Mouse (Mus musculus): Measurements from ENCODE around the gene Mfap1b. TPM values are rescaled to one million over a fixed set of nuclear protein-coding genes. Genes with fewer than 3 reads are reported as not detected.

The Mfap1b gene
- polyA plus RNA-seq, 1 experiment from 2014 or later = 63.9 TPM

- 80% methylated on average over 3 of the region's 3 CpGs for WGBS
- no peak for ATAC-seq (ENCODE audit: low FRiP score, low read depth)
Measured at GRCm38 (mm10) chr2:121415591-121415990, 58.3 kb downstream of the Mfap1b start.

DNA sequence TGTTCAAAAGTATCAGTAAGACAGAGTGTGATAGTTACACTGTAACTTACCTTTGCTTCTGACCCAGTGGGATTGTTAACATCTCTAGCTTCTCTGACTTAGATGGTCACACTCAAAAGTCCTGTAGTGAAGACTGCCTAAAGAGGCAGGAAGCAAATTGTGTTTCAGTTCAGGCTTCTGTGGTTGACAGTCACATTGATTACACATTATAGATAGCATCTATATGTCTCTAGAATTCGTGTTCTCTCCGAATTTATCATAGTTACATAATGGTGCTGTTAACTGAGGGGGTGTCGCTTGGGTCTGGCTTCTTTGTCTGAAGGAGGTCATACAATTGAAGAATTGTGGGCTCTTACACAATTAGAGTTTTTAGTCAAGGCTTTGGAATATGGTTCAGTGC is 58.8 kb downstream of the Mfap1b start:
- peak overlapping the region; percentile 98 for H3K4me3 ChIP-seq
- peak overlapping the region; percentile 99 for H3K9ac ChIP-seq
- H3K27me3 ChIP-seq = no peaks in the 10 kb centered on the region
- ATAC-seq (ENCODE audit: low FRiP score, low read depth) = no peak
- H3K9me3 ChIP-seq = no peaks in the 10 kb centered on the region
- peaks cover 39% of the 10 kb centered on the region for H3K36me3 ChIP-seq
- H3K27ac ChIP-seq = no peak overlapping the region
- H3K4me1 ChIP-seq = peaks cover 30% of the 10 kb centered on the region
- WGBS = 70% methylated on average over 3 of the region's 3 CpGs
- H3K4me2 ChIP-seq (replicated peaks) = peak overlapping the region; percentile 70

More at GRCm38 (mm10) chr2:121415591-121415990, 58.3 kb downstream of the Mfap1b start:
- no peaks in the 10 kb centered on the region for H3K27me3 ChIP-seq
- H3K4me1 ChIP-seq = peaks cover 30% of the 10 kb centered on the region
- peak overlapping the region; percentile 70 for H3K4me2 ChIP-seq (replicated peaks)
- peaks cover 43% of the 10 kb centered on the region for H3K36me3 ChIP-seq
- no peak overlapping the region for H3K27ac ChIP-seq
- H3K9ac ChIP-seq = 0 out of 2 replicates have a peak overlapping the region, but pooled peaks have one; percentile 99
- H3K4me3 ChIP-seq = peak overlapping the region; percentile 98
- no peaks in the 10 kb centered on the region for H3K9me3 ChIP-seq

DNA sequence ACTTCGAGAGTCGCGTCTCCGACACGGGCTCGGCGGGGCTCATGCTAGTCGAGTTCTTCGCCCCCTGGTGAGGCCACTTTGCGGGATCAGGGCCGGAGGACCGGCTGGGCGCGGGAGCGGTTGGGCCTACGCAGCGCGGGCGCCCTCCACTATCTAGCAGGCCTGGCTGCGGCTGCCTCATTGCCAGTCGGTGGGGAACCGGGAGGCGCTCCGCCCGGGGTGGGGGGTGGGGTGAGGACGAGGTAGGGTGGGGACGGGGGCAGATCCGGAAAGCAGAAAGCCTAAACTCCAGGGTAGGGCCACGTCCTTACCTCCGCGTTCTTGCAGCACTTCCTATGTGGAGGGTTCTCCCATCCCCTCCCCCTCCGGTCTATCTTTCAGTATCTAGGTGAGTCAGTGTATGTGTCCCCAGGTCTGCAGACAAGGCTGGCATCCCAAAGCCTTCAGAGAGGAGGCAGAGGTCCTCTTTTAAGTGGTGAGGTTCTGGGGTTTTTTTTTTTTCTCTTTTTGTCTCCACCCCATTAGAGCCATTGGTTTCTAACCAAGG is 59.7 kb downstream of the Mfap1b start:
- peak; percentile 38 for ATAC-seq (ENCODE audit: low FRiP score, low read depth)
- H3K36me3 ChIP-seq = peaks cover 34% of the 10 kb centered on the region
- peak overlapping the region; percentile 99 for H3K9ac ChIP-seq

DNA sequence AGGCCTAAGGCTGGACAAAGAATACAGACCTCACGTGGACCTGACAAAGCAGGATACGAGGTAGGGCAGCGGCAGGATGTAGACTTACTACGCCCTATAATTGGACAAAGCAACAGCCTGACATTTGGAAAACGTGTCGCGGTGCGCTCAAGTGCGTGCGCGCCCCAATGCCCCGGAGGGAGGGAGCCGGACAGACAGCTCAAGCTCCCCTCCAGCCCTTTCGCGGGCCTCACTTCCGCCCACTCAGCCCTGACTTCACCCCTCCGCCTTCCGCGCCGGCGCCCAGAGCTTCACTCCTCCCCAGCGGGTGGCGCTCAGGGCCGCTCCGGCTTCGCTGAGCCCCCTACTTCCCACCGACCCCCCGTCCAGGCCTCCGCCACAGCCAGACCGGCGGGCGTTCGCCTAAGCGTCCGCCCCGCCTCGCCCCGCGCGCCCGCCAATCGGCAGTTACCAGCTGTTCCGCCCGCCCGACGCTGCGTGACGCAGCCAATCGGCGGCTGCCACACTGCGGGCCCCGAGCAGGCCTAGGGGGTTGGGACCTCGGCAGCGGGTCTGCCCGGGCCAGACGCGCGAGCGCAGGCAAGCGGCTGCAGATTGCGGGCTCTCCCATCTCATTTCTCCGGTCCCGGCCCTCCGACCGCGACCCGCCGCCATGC is 60.4 kb downstream of the Mfap1b start, which contains the start of the genes Pdia3 and Catsper2:
Gene Pdia3 (plus strand): TSS at position 389 of the 656 bp plus-strand sequence.
Gene Catsper2 (minus strand): TSS at position 406 of the 656 bp plus-strand sequence.
- peak within 1 kb of the TSS; percentile 98 for H3K4me3 ChIP-seq
- peaks cover 27% of the 10 kb centered on the region for H3K36me3 ChIP-seq
- no peaks in the 10 kb centered on the region for H3K27me3 ChIP-seq
- H3K4me1 ChIP-seq = peaks cover 30% of the 10 kb centered on the region
- peak within 1 kb of the TSS; percentile 70 for H3K4me2 ChIP-seq (replicated peaks)
- ATAC-seq (ENCODE audit: low FRiP score, low read depth) = peak; percentile 99
- WGBS = under 1% methylated on average over 68 of the region's 68 CpGs
- no peaks in the 10 kb centered on the region for H3K9me3 ChIP-seq
- H3K27ac ChIP-seq = peak within 1 kb of the TSS; percentile 98
- H3K9ac ChIP-seq = peak within 1 kb of the TSS; percentile 99

More for the DNA sequence above, 59.7 kb downstream of the Mfap1b start:
- WGBS = under 1% methylated on average over 32 of the region's 32 CpGs
- Histone ChIP-seq H3K4me2 (replicated peaks) (peak overlapping the region; percentile 70), H3K4me3 (peak overlapping the region; percentile 98), H3K4me1 (peaks cover 30% of the 10 kb centered on the region), H3K9me3 (no peaks in the 10 kb centered on the region), H3K27ac (peak overlapping the region; percentile 98), H3K27me3 (no peaks in the 10 kb centered on the region)

DNA sequence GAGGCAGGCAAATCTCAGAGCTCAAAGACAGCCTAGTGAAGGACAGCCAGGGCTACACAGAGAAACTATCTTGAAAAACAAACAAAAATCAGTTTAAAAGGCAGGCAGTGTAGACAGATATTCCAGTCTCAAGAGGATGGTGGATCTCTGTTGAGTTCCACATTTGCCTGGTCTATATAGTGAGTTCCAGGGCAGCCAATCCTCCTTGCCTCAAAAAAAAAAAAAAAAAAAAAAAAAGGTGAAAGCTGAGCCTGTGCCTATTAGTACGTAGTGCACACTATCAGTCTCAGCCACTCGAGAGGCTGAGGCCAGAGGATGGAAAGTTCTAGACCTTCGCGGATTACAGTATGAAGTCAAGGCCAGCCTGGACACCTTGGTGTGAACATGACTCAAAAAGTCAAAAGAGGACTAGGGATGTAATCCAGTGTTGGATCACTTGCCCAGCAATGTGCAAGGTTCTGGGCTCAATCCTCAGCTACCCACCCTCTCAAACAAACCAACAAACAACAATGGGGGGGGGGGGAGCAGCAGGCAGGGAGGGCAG is 61.0 kb downstream of the Mfap1b start:
- no peak for ATAC-seq (ENCODE audit: low FRiP score, low read depth)
- peaks cover 30% of the 10 kb centered on the region for H3K4me1 ChIP-seq
- peak overlapping the region; percentile 70 for H3K4me2 ChIP-seq (replicated peaks)
- no peaks in the 10 kb centered on the region for H3K27me3 ChIP-seq
- peak overlapping the region; percentile 98 for H3K4me3 ChIP-seq
- 15% methylated on average over 4 of the region's 4 CpGs for WGBS
- H3K9ac ChIP-seq = peak overlapping the region; percentile 74
- H3K9me3 ChIP-seq = 0 out of 2 replicates have a peak, but pooled peaks cover 4% of the 10 kb centered on the region
- H3K27ac ChIP-seq = peak overlapping the region; percentile 98
- peaks cover 21% of the 10 kb centered on the region for H3K36me3 ChIP-seq

Small RNA genes within 50 kb of the gene (microRNA-seq; reads per million reads assigned to microRNA genes)
- not detected for gene Gm22953

Other genes starting within 250 kb of the Mfap1b start
- 89.9 and 99.6 TPM in 2 replicates for gene Trp53bp1, start 202.7 kb downstream of the Mfap1b start, polyA plus RNA-seq (2015; fragmentation: Nextera tagmentation; extraction: Ambion mirVana)
- 3.1 and 4.5 TPM in 2 replicates for gene Map1a, start 184.5 kb downstream of the Mfap1b start, polyA plus RNA-seq (2015; fragmentation: Nextera tagmentation; extraction: Ambion mirVana)
- gene Ppip5k1, start 118.7 kb downstream of the Mfap1b start, polyA plus RNA-seq (2015; fragmentation: Nextera tagmentation; extraction: Ambion mirVana) = 8.1 and 8.8 TPM in 2 replicates
- 2.6 and 3.4 TPM in 2 replicates for gene Ckmt1, start 116.4 kb downstream of the Mfap1b start, polyA plus RNA-seq (2015; fragmentation: Nextera tagmentation; extraction: Ambion mirVana)
- not detected in 2 replicates for gene Strc, start 86.9 kb downstream of the Mfap1b start, polyA plus RNA-seq (2015; fragmentation: Nextera tagmentation; extraction: Ambion mirVana)
- 760 and 810 TPM in 2 replicates for gene Pdia3, start 60.3 kb downstream of the Mfap1b start, polyA plus RNA-seq (2015; fragmentation: Nextera tagmentation; extraction: Ambion mirVana)
- 3.0 TPM in 2 replicates for gene Catsper2, start 60.3 kb downstream of the Mfap1b start, polyA plus RNA-seq (2015; fragmentation: Nextera tagmentation; extraction: Ambion mirVana)
- 9.8 TPM in 2 replicates for gene Ell3, start 29.8 kb downstream of the Mfap1b start, polyA plus RNA-seq (2015; fragmentation: Nextera tagmentation; extraction: Ambion mirVana)
- gene Serf2, start 24.9 kb downstream of the Mfap1b start, polyA plus RNA-seq (2015; fragmentation: Nextera tagmentation; extraction: Ambion mirVana) = 513 and 546 TPM in 2 replicates
- 132 and 133 TPM in 2 replicates for gene Hypk, start 20.8 kb downstream of the Mfap1b start, polyA plus RNA-seq (2015; fragmentation: Nextera tagmentation; extraction: Ambion mirVana)
- gene Serinc4, start 17.3 kb downstream of the Mfap1b start, polyA plus RNA-seq (2015; fragmentation: Nextera tagmentation; extraction: Ambion mirVana) = 0.23 and 0.28 TPM in 2 replicates
- 31.4 and 36.1 TPM in 2 replicates for gene Mfap1a, start 32.6 kb upstream of the Mfap1b start, polyA plus RNA-seq (2015; fragmentation: Nextera tagmentation; extraction: Ambion mirVana)
- 7.3 and 8.2 TPM in 2 replicates for gene Wdr76, start 32.7 kb upstream of the Mfap1b start, polyA plus RNA-seq (2015; fragmentation: Nextera tagmentation; extraction: Ambion mirVana)

Data from limb, embryonic 13.5 days (tissue).